Mouse (Mus musculus) intestine, embryonic 15.5 days (tissue): Measurements from ENCODE around the gene Tlr7. TPM values are rescaled to one million over a fixed set of nuclear protein-coding genes. Genes with fewer than 3 reads are reported as not detected.
"Not testable (repeated sequence)": the region's sequence is repeated elsewhere in the genome, so short reads cannot be mapped to it uniquely, and the experiment has no call there.

Experiments used
- ATAC-seq: fragments of 200-750 bp; cut with Nextera tagmentation; 2 replicates; pipeline ENCODE4 v1.8.0; 2017; ENCODE audit warnings: moderate TSS enrichment, moderate library complexity
- H3K27ac ChIP-seq: fragments of 300-500 bp; sonication (generic); 2 replicates; pipeline ENCODE4 v1.5.1; 2015; ENCODE audit warnings: mild to moderate bottlenecking, inconsistent platforms
- H3K27me3 ChIP-seq: fragments of 300-500 bp; sonication (generic); replicated peaks from 2 replicates; pipeline ENCODE4 v1.6.1; 2015; ENCODE audit warnings: inconsistent platforms
- H3K36me3 ChIP-seq: fragments of 300-500 bp; sonication (generic); 2 replicates; pipeline ENCODE4 v1.6.1; 2015; ENCODE audit warnings: inconsistent platforms
- H3K4me1 ChIP-seq: fragments of 300-500 bp; sonication (generic); replicated peaks from 2 replicates; pipeline ENCODE4 v1.6.1; 2015; ENCODE audit warnings: inconsistent platforms
- H3K4me2 ChIP-seq: fragments of 300-500 bp; sonication (generic); replicated peaks from 2 replicates; pipeline ENCODE4 v1.6.1; 2015; ENCODE audit warnings: mild to moderate bottlenecking, inconsistent platforms
- H3K4me3 ChIP-seq: fragments of 300-500 bp; sonication (generic); replicated peaks from 2 replicates; pipeline ENCODE4 v1.5.1; 2015; ENCODE audit warnings: inconsistent platforms
- H3K9ac ChIP-seq: fragments of 300-500 bp; sonication (generic); 2 replicates; pipeline ENCODE4 v1.6.1; 2015; ENCODE audit warnings: inconsistent platforms
- H3K9me3 ChIP-seq: fragments of 300-500 bp; sonication (generic); 2 replicates; pipeline ENCODE4 v1.6.1; 2016; ENCODE audit warnings: inconsistent platforms
- WGBS: fragments of 180-500 bp; shearing (Covaris S2); methylation state at CpG from one replicate; pipeline ENCODE4 v1.1.7; 2015; 5-methylcytosine and 5-hydroxymethylcytosine counted together
- polyA plus RNA-seq: library from polyadenylated mRNA; unstranded; fragments of >200 nt; fragmentation: Nextera tagmentation; extraction: Ambion mirVana; gene quantifications from 2 replicates; pipeline ENCODE4 v1.2.1, GENCODE M21; 2015

Gene Tlr7
- polyA plus RNA-seq = 0.53 and 0.55 TPM in 2 replicates

GRCm38 (mm10) chrX:167330399-167330798 lies at the start of gene Tlr7:
Gene Tlr7, minus strand, starts transcription at chrX:167330558.
- Histone ChIP-seq H3K27me3 (no peaks in the 10 kb centered on the region), H3K9ac (no peak within 1 kb of the TSS), H3K4me1 (no peaks in the 10 kb centered on the region), H3K27ac (no peak within 1 kb of the TSS), H3K9me3 (no peaks in the 10 kb centered on the region), H3K4me3 (no peak within 1 kb of the TSS), H3K4me2 (no peak within 1 kb of the TSS), H3K36me3 (no peaks in the 10 kb centered on the region)
- no peak for ATAC-seq
- 78% methylated on average over 6 of the region's 6 CpGs for WGBS

GRCm38 (mm10) chrX:167380073-167380472 lies 49.7 kb upstream of the Tlr7 start:
- H3K4me2 ChIP-seq = no peak overlapping the region
- no peak for ATAC-seq
- WGBS = 68% methylated on average over 4 of the region's 4 CpGs
- no peaks in the 10 kb centered on the region for H3K9me3 ChIP-seq
- H3K27ac ChIP-seq = no peak overlapping the region
- no peaks in the 10 kb centered on the region for H3K4me1 ChIP-seq
- H3K9ac ChIP-seq = no peak overlapping the region
- no peaks in the 10 kb centered on the region for H3K36me3 ChIP-seq
- peaks cover 8% of the 10 kb centered on the region; the same call in 1 of the 2 replicates for H3K27me3 ChIP-seq
- H3K4me3 ChIP-seq = no peak overlapping the region

GRCm38 (mm10) chrX:167361231-167361630 lies 30.9 kb upstream of the Tlr7 start:
- not testable (repeated sequence) for H3K4me1 ChIP-seq

GRCm38 (mm10) chrX:167359704-167360103 lies 29.3 kb upstream of the Tlr7 start:
- H3K4me1 ChIP-seq = no peaks in the 10 kb centered on the region
- no peak overlapping the region for H3K27ac ChIP-seq
- H3K4me2 ChIP-seq = no peak overlapping the region
- no peaks in the 10 kb centered on the region for H3K9me3 ChIP-seq
- ATAC-seq = no peak
- no peak overlapping the region for H3K4me3 ChIP-seq
- WGBS = 88% methylated on average over 7 of the region's 7 CpGs
- H3K36me3 ChIP-seq = no peaks in the 10 kb centered on the region
- H3K9ac ChIP-seq = no peak overlapping the region
- H3K27me3 ChIP-seq = peaks cover 3% of the 10 kb centered on the region; the same call in 1 of the 2 replicates

More at GRCm38 (mm10) chrX:167361231-167361630, 30.9 kb upstream of the Tlr7 start:
- WGBS = 81% methylated on average over 3 of the region's 3 CpGs
- H3K4me3 ChIP-seq, H3K9me3 ChIP-seq, ATAC-seq, H3K27me3 ChIP-seq, H3K9ac ChIP-seq, H3K27ac ChIP-seq, H3K4me2 ChIP-seq, H3K36me3 ChIP-seq: not testable (repeated sequence)

- Histone ChIP-seq H3K4me3 (no peak overlapping the region), H3K9me3 (no peaks in the 10 kb centered on the region), H3K4me2 (no peak overlapping the region), H3K36me3 (no peaks in the 10 kb centered on the region), H3K9ac (no peak overlapping the region), H3K4me1 (no peaks in the 10 kb centered on the region), H3K27me3 (peaks cover 3% of the 10 kb centered on the region; the same call in 1 of the 2 replicates), H3K27ac (no peak overlapping the region)
- ATAC-seq = no peak
- WGBS = 68% methylated on average over 2 of the region's 2 CpGs
Observed at GRCm38 (mm10) chrX:167357415-167357814, 27.1 kb upstream of the Tlr7 start.

GRCm38 (mm10) chrX:167355965-167356364 lies 25.6 kb upstream of the Tlr7 start:
- Histone ChIP-seq H3K27ac (no peak overlapping the region), H3K4me1 (no peaks in the 10 kb centered on the region), H3K27me3 (no peaks in the 10 kb centered on the region), H3K9ac (no peak overlapping the region), H3K9me3 (no peaks in the 10 kb centered on the region), H3K36me3 (no peaks in the 10 kb centered on the region), H3K4me2 (no peak overlapping the region), H3K4me3 (no peak overlapping the region)
- no peak for ATAC-seq
- WGBS = 78% methylated on average over 3 of the region's 3 CpGs

GRCm38 (mm10) chrX:167353617-167354016 lies 23.3 kb upstream of the Tlr7 start:
- no peak overlapping the region for H3K4me2 ChIP-seq
- no peak overlapping the region for H3K4me3 ChIP-seq
- H3K9me3 ChIP-seq = no peaks in the 10 kb centered on the region
- no peak for ATAC-seq
- H3K9ac ChIP-seq = no peak overlapping the region
- H3K4me1 ChIP-seq = no peaks in the 10 kb centered on the region
- H3K36me3 ChIP-seq = no peaks in the 10 kb centered on the region
- WGBS = 88% methylated on average over 2 of the region's 2 CpGs
- no peaks in the 10 kb centered on the region for H3K27me3 ChIP-seq
- H3K27ac ChIP-seq = no peak overlapping the region

- Histone ChIP-seq H3K27me3 (no peaks in the 10 kb centered on the region), H3K9me3 (no peaks in the 10 kb centered on the region), H3K4me2 (no peak overlapping the region), H3K36me3 (no peaks in the 10 kb centered on the region), H3K4me1 (no peaks in the 10 kb centered on the region), H3K27ac (no peak overlapping the region), H3K4me3 (no peak overlapping the region), H3K9ac (no peak overlapping the region)
- WGBS = 76% methylated on average over 1 of the region's 1 CpGs
- no peak for ATAC-seq
Observed at GRCm38 (mm10) chrX:167346440-167346839, 16.1 kb upstream of the Tlr7 start.

GRCm38 (mm10) chrX:167344356-167344755 lies 14.0 kb upstream of the Tlr7 start:
- H3K4me3 ChIP-seq = no peak overlapping the region
- H3K36me3 ChIP-seq = no peaks in the 10 kb centered on the region
- no peaks in the 10 kb centered on the region for H3K9me3 ChIP-seq
- no peak for ATAC-seq
- H3K27me3 ChIP-seq = no peaks in the 10 kb centered on the region
- WGBS = 73% methylated on average over 1 of the region's 1 CpGs
- H3K4me1 ChIP-seq = no peaks in the 10 kb centered on the region
- no peak overlapping the region for H3K27ac ChIP-seq
- H3K9ac ChIP-seq = no peak overlapping the region
- no peak overlapping the region for H3K4me2 ChIP-seq

- Histone ChIP-seq H3K36me3 (no peaks in the 10 kb centered on the region), H3K9ac (no peak overlapping the region), H3K4me1 (no peaks in the 10 kb centered on the region), H3K27ac (no peak overlapping the region), H3K4me3 (no peak overlapping the region), H3K9me3 (no peaks in the 10 kb centered on the region), H3K27me3 (no peaks in the 10 kb centered on the region), H3K4me2 (no peak overlapping the region)
- no peak for ATAC-seq
- 90% methylated on average over 3 of the region's 3 CpGs for WGBS
Observed at GRCm38 (mm10) chrX:167341811-167342210, 11.5 kb upstream of the Tlr7 start.

GRCm38 (mm10) chrX:167340190-167340589 lies 9.8 kb upstream of the Tlr7 start:
- no peak for ATAC-seq
- Histone ChIP-seq H3K36me3 (no peaks in the 10 kb centered on the region), H3K9ac (no peak overlapping the region), H3K4me1 (no peaks in the 10 kb centered on the region), H3K4me2 (no peak overlapping the region), H3K4me3 (no peak overlapping the region), H3K27me3 (no peaks in the 10 kb centered on the region), H3K27ac (no peak overlapping the region), H3K9me3 (no peaks in the 10 kb centered on the region)
- 86% methylated on average over 2 of the region's 2 CpGs for WGBS

- WGBS = 97% methylated on average over 1 of the region's 1 CpGs
- Histone ChIP-seq H3K27ac (no peak overlapping the region), H3K9me3 (no peaks in the 10 kb centered on the region), H3K4me1 (no peaks in the 10 kb centered on the region), H3K27me3 (no peaks in the 10 kb centered on the region), H3K9ac (no peak overlapping the region), H3K4me2 (no peak overlapping the region), H3K36me3 (no peaks in the 10 kb centered on the region), H3K4me3 (no peak overlapping the region)
- ATAC-seq = no peak
Observed at GRCm38 (mm10) chrX:167337990-167338389, 7.6 kb upstream of the Tlr7 start.

- Histone ChIP-seq H3K9me3 (no peaks in the 10 kb centered on the region), H3K4me2 (no peak overlapping the region), H3K4me3 (no peak overlapping the region), H3K4me1 (no peaks in the 10 kb centered on the region), H3K9ac (no peak overlapping the region), H3K27me3 (no peaks in the 10 kb centered on the region), H3K36me3 (no peaks in the 10 kb centered on the region), H3K27ac (no peak overlapping the region)
- WGBS = 73% methylated on average over 1 of the region's 1 CpGs
- no peak for ATAC-seq
Observed at GRCm38 (mm10) chrX:167334571-167334970, 4.2 kb upstream of the Tlr7 start.
